Mouse (Mus musculus) liver, postnatal 0 days (tissue): ENCODE results near the gene Uggt2.

Experiments used
- CTCF ChIP-seq: sonication (generic); IDR thresholded peaks from 2 replicates; pipeline ENCODE4 v1.5.1; 2016; ENCODE audit warnings: antibody characterized with exemption, low read depth
- EP300 ChIP-seq: IDR thresholded peaks from 2 replicates; pipeline ENCODE4 v1.6.1; 2016; ENCODE audit warnings: antibody characterized with exemption, low read depth, mild to moderate bottlenecking

DNA sequence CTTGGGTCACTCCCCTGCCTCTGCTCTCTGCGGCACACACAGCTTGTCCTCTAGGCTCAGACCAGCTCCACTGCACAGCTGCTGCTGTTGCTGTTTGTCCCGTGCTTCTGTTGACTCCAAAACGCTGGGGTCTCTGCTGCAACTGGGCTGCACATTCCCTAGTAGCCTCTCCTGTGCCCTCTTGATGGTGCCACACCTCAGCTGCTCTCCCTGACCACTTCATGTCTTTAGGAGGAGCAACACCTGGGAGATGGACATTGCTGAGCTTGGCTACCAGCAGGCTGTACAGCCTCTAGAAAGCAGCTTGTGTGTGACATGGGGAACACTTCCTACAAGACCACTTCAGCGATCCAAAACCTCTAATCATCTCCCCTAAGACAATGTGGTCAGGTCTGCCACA lies 115.1 kb downstream of the Uggt2 start:
- TF ChIP-seq CTCF (no peak), EP300 (no peak)
